Mouse (Mus musculus) hindbrain, embryonic 13.5 days (tissue): Measurements from ENCODE around the gene Gm14443. TPM values are rescaled to one million over a fixed set of nuclear protein-coding genes. Genes with fewer than 3 reads are reported as not detected.
A peak's percentile ranks its signal among the peaks of the same experiment; 100 is the strongest.
"Not testable (repeated sequence)": the region's sequence is repeated elsewhere in the genome, so short reads cannot be mapped to it uniquely, and the experiment has no call there.

ENCODE experiments used
- ATAC-seq: fragments of 200-750 bp; cut with Nextera tagmentation; 2 replicates; pipeline ENCODE4 v1.8.0; 2017; ENCODE audit warnings: moderate TSS enrichment; ENCODE audit not compliant: low FRiP score
- H3K27ac ChIP-seq: fragments of 300-500 bp; sonication (generic); 2 replicates; pipeline ENCODE4 v1.5.1; 2015; ENCODE audit warnings: inconsistent platforms, mild to moderate bottlenecking, moderate library complexity
- H3K27me3 ChIP-seq: fragments of 300-500 bp; sonication (generic); 2 replicates; pipeline ENCODE4 v1.6.1; 2015; ENCODE audit warnings: mild to moderate bottlenecking, inconsistent platforms
- H3K36me3 ChIP-seq: fragments of 300-500 bp; sonication (generic); 2 replicates; pipeline ENCODE4 v1.6.1; 2015; ENCODE audit warnings: mild to moderate bottlenecking, inconsistent platforms
- H3K4me1 ChIP-seq: fragments of 300-500 bp; sonication (generic); replicated peaks from 2 replicates; pipeline ENCODE4 v1.6.1; 2015; ENCODE audit warnings: inconsistent platforms
- H3K4me2 ChIP-seq: fragments of 300-500 bp; sonication (generic); 2 replicates; pipeline ENCODE4 v1.6.1; 2015; ENCODE audit warnings: inconsistent platforms, mild to moderate bottlenecking, moderate library complexity
- H3K4me3 ChIP-seq: fragments of 300-500 bp; sonication (generic); 2 replicates; pipeline ENCODE4 v1.5.1; 2015; ENCODE audit warnings: mild to moderate bottlenecking, inconsistent platforms
- H3K9ac ChIP-seq: fragments of 300-500 bp; sonication (generic); 2 replicates; pipeline ENCODE4 v1.6.1; 2015; ENCODE audit warnings: mild to moderate bottlenecking, inconsistent platforms
- H3K9me3 ChIP-seq: fragments of 300-500 bp; sonication (generic); 2 replicates; pipeline ENCODE4 v1.6.1; 2016; ENCODE audit warnings: inconsistent platforms
- WGBS: fragments of 180-500 bp; shearing (Covaris S2); methylation state at CpG from one replicate; pipeline ENCODE4 v1.1.7; 2015; 5-methylcytosine and 5-hydroxymethylcytosine counted together
- polyA plus RNA-seq: library from polyadenylated mRNA; unstranded; fragments of >200 nt; fragmentation: Nextera tagmentation; extraction: Ambion mirVana; gene quantifications from 2 replicates; pipeline ENCODE4 v1.2.1, GENCODE M21; 2015

Gene Gm14443
- polyA plus RNA-seq, 1 experiment from 2014 or later, result 1.2 TPM

- not testable (repeated sequence) for H3K9me3 ChIP-seq, H3K36me3 ChIP-seq, H3K27ac ChIP-seq, ATAC-seq, H3K27me3 ChIP-seq, H3K4me1 ChIP-seq
- Histone ChIP-seq H3K4me2 (peak overlapping the region; percentile 46), H3K9ac (peak overlapping the region; percentile 66), H3K4me3 (peak overlapping the region; percentile 46)
- WGBS, result 6% methylated on average over 25 of the region's 25 CpGs
Observed at GRCm38 (mm10) chr2:175141118-175141992, 34.3 kb downstream of the Gm14443 start.

- H3K4me3 ChIP-seq, ATAC-seq, H3K27me3 ChIP-seq: not testable (repeated sequence)
Observed at GRCm38 (mm10) chr2:175140624-175141023, 35.0 kb downstream of the Gm14443 start.

More at GRCm38 (mm10) chr2:175140624-175141023, 35.0 kb downstream of the Gm14443 start:
- H3K9me3 ChIP-seq, H3K4me2 ChIP-seq, H3K27ac ChIP-seq, H3K36me3 ChIP-seq, H3K9ac ChIP-seq, H3K4me1 ChIP-seq: not testable (repeated sequence)

Other genes with a start within 250 kb of the Gm14443 start
- not detected in 2 replicates for gene Gm14444, start 165.6 kb downstream of the Gm14443 start, polyA plus RNA-seq
- 1.00 TPM in 1 of 2 replicates, not detected in the other for gene Gm14393, start 108.1 kb downstream of the Gm14443 start, polyA plus RNA-seq
- 4.8 and 7.7 TPM in 2 replicates for gene Gm14399, start 33.9 kb downstream of the Gm14443 start, polyA plus RNA-seq
- gene Gm14391, start 31.0 kb upstream of the Gm14443 start, polyA plus RNA-seq, result 7.3 and 8.0 TPM in 2 replicates
- 0.12 TPM in 1 of 2 replicates, not detected in the other for gene Gm14440, start 99.3 kb upstream of the Gm14443 start, polyA plus RNA-seq
- gene Gm4631, start 162.3 kb upstream of the Gm14443 start, polyA plus RNA-seq, result 15.6 and 15.9 TPM in 2 replicates
- 3.5 and 4.9 TPM in 2 replicates for gene Zfp968, start 196.6 kb upstream of the Gm14443 start, polyA plus RNA-seq